Mouse (Mus musculus) mouse embryonic stem cell (cell line): ENCODE measurements at regions not wholly inside any gene's neighbourhood (a gene's known extent, or its start where the extent isn't known, plus 50 kb on each side); places are given as distances from the start of the nearest gene placed in this dataset.
"Not testable (repeated sequence)": the region's sequence is repeated elsewhere in the genome, so short reads cannot be mapped to it uniquely, and the experiment has no call there.

Experiments used
- in situ Hi-C, 2 experiments: fragments of 300-500 bp; cut with MboI; formaldehyde crosslinking; loops; 1 replicate in 1 of 2; 3 replicates in 1 of 2; pipeline ENCODE4 v1.14.3; 2019 to 2020; ENCODE audit warnings: low sequenced_read_pairs in 2 of 2, low pct_unique_long_range_greater_than_20kb in 1 of 2, mixed read lengths in 1 of 2; ENCODE audit not compliant: unreplicated experiment in 1 of 2

- in situ Hi-C loops: loop anchor here (10.0 to 25.0 kb wide), 2 partner anchors 329 to 331 kb away; no protein-coding TSS in a partner anchor
Measured at GRCm38 (mm10) chr4:55243091-55244058, 106.5 kb upstream of the Rad23b start.

- in situ Hi-C loops: loop anchor here (10.0 to 25.0 kb wide), 2 partner anchors 331 to 333 kb away; no protein-coding TSS in a partner anchor
Measured at GRCm38 (mm10) chr4:55245789-55246188, 104.1 kb upstream of the Rad23b start.

GRCm38 (mm10) chr4:55250334-55250733 lies 99.5 kb upstream of the Rad23b start:
- in situ Hi-C loops: loop anchor here in 1 of 2 experiments (25.0 kb wide), 1 partner anchor 1338 kb away; no protein-coding TSS in a partner anchor

DNA sequence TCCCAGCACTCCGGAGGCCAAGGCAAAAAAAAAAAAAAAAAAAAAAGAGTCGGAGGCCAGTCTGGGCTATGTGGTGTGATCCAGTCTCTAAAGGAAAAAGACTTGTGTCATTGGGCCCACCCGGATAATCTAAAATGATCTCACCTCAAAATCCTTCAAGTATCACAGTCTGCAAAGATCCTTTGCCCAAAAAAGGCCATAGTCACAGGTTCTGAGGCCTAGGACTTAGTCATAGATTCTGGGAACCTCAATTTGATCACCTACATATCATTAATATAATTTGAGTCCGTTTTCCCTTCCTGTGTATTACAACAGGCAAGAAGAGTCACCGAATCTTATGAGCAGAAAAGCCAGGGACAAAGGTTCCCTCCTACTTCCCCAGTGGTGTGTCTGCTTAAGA lies 98.3 kb upstream of the Rad23b start:
- in situ Hi-C loops: loop anchor here in 1 of 2 experiments (25.0 kb wide), 1 partner anchor 1339 kb away; no protein-coding TSS in a partner anchor

DNA sequence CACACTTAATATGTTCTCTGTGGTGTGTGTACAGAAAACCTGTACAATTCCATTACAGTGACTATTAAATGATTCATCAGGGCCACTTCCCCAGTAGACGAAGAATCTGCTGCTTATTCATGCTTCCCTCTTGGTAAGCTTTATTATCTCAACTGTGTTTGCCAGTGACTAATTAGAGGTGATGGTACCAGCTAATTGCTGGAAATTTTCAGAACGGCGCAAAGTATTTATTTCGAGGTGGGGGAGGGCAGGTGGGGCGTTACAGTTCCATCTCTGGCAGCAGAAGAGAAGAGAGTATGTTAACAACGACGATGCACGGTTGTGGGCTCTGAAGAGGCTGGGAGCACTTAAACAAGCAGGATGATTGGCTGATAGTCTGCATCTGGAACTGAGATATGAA lies 96.1 kb upstream of the Rad23b start:
- in situ Hi-C loops: loop anchor here in 1 of 2 experiments (25.0 kb wide), 1 partner anchor 1341 kb away; no protein-coding TSS in a partner anchor

GRCm38 (mm10) chr4:55271965-55272630 lies 77.7 kb upstream of the Rad23b start:
- in situ Hi-C loops: loop anchor here in 1 of 2 experiments (25.0 kb wide), 1 partner anchor 1360 kb away; no protein-coding TSS in a partner anchor

DNA sequence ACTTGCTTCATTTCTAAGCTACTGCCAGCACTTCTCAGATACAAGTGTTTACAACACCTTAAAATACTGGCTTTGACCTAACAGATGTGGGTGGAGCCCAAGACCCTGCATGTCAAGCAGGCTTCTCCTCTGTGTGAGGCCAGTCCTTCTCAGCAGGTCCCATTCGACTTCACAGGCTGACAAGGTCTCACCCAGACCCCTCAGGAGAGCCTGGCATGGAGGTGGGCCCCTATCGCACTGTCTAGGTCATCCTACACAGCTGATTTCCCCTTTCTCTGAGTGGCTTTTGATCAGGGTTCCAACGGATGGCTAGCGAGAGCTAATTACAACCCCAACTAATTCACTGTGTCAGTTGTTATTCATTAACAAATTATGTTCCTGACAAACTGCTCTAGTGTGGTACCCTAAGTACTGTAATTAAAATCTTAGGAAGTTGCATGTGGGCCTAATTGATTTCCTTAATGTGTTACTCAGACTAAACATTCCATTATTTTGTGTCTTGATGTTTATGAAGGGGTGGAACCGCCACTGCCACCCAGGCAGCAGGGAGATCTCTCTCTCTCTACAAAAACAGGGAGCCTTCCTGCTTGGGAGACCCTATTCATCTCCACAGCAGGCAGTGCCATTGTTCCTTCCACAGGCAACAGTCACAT lies 73.4 kb upstream of the Rad23b start:
- in situ Hi-C loops: no loop called here

DNA sequence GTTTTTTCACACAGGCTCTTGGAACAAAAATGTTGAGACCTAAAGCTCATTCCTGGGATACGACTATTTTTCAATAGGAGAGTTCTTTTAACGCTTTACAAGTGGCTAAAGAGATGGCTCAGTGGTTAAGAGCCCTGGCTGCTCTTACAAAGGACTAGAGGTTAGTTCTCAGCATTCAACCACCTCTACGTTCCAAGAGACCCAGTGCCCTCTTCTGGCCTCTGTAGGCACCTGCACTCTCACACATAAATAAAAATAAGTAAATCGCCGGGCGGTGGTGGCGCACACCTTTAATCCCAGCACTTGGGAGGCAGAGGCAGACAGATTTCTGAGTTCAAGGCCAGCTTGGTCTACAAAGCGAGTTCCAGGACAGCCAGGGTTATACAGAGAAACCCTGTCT lies 70.5 kb upstream of the Rad23b start:
- in situ Hi-C loops: not testable (repeated sequence)

DNA sequence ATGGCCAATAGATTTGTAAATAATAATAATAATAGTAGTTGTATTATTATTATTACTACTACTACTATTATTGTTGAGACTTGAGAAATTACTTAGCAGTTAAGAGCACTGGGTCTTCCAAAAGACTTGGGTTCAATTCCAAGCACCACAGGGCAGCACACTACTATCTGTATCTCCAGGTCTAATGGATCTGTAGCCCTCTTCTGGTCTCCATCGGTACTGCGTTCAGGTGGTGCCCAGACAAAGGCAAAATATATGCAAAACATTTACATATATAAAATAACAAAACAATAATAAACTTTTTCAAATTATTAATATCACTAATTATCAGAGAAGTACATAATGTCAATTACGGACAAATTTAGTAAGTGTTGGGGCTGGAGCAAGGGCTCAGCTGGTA lies 69.1 kb upstream of the Rad23b start:
- in situ Hi-C loops: no loop called here

DNA sequence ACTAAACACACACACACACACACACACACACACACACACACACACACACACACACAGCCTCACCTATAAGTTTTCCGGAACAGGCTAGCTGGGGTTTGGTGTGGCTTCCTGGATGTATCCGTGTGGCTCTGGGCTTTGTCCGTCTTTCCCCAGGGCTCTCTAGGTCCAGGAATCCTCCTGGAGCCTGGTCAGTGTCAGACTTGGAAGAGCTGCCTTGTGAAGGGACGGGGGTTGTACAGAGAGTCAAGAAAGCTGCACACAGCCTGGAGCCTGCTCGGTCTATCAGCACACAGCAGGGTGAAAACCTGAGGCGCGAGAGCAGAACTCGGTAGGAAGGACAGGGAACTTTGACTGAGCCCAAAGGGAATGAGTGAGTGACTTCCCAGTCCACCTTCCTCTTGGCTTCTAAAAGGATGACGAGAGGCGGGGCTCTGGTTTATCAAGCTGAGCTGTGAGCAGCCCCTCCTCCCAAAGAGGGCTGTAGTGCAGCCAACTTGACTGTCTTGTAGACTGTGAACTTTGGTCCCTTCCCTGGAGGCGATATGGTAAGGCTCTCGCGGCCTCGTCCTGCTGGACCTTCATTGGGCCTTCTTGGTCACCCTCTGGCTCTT lies 68.3 kb upstream of the Rad23b start:
- in situ Hi-C loops: no loop called here

- in situ Hi-C loops: no loop called here
Measured at GRCm38 (mm10) chr4:55282474-55282873, 67.4 kb upstream of the Rad23b start.

GRCm38 (mm10) chr4:55284722-55285225 lies 65.1 kb upstream of the Rad23b start:
- in situ Hi-C loops: no loop called here

DNA sequence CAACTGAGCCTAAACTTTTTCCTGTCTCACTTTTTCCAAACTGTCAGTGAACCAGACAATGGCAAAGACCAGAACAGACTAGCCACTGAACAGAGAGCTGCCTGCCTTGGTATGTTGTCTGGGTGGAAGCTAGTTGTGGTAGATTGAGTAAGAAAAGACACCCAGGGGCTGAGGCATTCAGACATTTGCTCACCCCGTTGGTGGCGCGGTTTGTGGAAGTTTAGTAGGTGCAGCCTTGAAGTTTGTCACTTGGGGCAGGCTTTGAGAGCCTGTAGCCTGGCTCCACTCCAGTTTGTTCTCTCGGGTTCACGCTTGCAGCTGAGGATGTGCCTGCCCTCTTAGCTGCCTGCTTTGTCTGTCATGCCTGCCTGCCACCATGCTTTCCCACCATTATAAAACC lies 64.2 kb upstream of the Rad23b start:
- in situ Hi-C loops: no loop called here

DNA sequence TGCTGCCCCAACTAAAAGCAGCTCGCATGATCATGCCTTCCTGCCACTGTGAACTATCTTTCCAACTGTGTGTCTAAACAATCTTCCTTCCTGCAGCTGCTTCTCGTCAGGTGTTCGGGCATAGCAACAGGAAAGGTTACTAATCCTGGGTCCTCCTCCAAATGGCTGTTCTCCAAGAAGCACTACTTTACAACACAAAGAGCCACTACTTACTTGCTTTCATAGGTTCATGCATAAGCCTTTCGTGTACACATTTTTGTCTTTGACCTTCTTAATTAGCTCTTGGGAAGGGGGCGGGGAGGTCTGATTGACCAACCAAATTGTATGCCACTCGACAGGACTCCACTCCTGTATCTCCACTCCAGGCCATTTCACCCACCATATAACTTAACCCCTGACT lies 61.4 kb upstream of the Rad23b start:
- in situ Hi-C loops: no loop called here

DNA sequence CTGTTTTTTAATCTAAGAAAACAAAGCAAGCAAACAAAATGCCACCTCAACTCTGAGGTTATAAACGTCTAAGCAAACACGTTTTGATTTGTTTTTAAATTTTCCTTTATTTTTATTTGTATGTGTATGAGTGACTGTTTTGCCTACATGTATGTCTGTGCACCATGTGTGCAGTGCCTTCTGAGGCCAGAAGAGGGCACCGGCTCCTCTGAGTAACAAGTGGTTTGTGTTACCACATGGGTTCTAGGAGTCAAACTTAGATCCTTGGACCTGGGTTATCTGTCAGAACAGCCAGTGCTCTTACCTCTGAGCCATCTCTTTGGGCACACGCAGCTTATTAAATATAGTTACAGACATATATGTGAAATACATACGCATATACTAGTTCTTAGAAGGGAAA lies 57.6 kb upstream of the Rad23b start:
- in situ Hi-C loops: loop anchor here in 1 of 2 experiments (10.0 kb wide), 1 partner anchor 53 kb away; no protein-coding TSS in a partner anchor

DNA sequence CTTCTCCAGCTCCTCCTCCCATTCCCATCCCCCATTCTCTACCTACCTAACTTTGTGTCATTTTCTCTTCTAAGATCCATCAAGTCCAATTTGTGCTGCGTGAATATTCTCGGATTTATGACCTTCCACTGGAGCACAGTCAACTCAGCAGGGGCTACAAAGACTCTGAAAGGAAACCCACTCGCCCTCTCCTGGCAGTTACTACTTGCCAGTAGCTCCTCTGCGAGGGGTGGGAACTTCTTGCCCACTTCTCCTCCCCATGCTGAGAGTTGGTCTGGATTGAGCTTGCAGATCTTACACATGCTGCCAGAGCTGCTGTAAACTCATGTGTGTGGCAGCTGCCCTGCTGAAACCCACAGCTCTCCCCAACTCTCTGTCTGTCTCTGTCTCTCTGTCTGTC lies 57.1 kb upstream of the Rad23b start:
- in situ Hi-C loops: loop anchor here in 1 of 2 experiments (10.0 kb wide), 1 partner anchor 52 kb away; no protein-coding TSS in a partner anchor

GRCm38 (mm10) chr4:55293347-55294079 lies 56.3 kb upstream of the Rad23b start:
- in situ Hi-C loops: loop anchor here in 1 of 2 experiments (10.0 kb wide), 1 partner anchor 51 kb away; no protein-coding TSS in a partner anchor
